Mouse (Mus musculus): ENCODE data around the gene Myo9a.

DNA sequence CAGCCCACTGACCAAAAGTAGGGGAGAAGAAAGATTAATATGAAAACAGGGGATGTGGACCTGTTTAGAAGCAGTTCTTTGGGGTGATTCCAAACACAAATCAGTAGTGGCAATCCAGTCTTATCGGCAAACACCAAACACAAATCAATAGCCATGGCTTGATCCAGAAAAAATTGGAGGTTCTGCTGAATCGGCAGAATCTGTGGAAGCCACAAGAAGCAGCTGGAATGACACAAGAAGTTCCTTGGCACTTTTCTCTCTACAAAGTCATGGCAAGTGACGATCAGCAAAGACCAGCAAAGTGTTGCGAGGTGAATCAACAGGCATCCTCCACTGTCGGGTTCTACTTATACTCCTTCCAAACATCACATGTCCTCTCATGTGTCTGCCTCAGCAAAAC lies 29.6 kb upstream of the Myo9a start:
- TF ChIP-seq GATA1 (IDR thresholded peaks at IDR 0.05; ENCODE audit: borderline replicate concordance, low read length), result no peak
- no peak for TF ChIP-seq FLI1 (IDR thresholded peaks at IDR 0.05; ENCODE audit: low read length)
